Mouse (Mus musculus) testis, adult 2 months (tissue): ENCODE results near the gene Bdkrb1. TPM values are rescaled to one million over a fixed set of nuclear protein-coding genes. Genes with fewer than 3 reads are reported as not detected.

Source experiments
- H3K27ac ChIP-seq: fragments of 200-500 bp; 2 replicates; pipeline ENCODE4 v1.5.1; 2012; ENCODE audit warnings: low read depth, low read length; ENCODE audit not compliant: control insufficient read depth, insufficient read depth
- H3K27me3 ChIP-seq: fragments of 200-500 bp; 2 replicates; pipeline ENCODE4 v1.6.1; 2012; ENCODE audit warnings: mild to moderate bottlenecking, low read length, moderate library complexity; ENCODE audit not compliant: control insufficient read depth, insufficient read depth
- H3K36me3 ChIP-seq: fragments of 200-500 bp; 2 replicates; pipeline ENCODE4 v1.6.1; 2012; ENCODE audit warnings: mild to moderate bottlenecking, low read length; ENCODE audit not compliant: control insufficient read depth, insufficient read depth
- H3K4me1 ChIP-seq: fragments of 200-500 bp; 2 replicates; pipeline ENCODE4 v1.6.1; 2012; ENCODE audit warnings: low read length; ENCODE audit not compliant: control insufficient read depth, insufficient read depth
- H3K4me3 ChIP-seq: fragments of 200-500 bp; 2 replicates; pipeline ENCODE4 v1.5.1; 2012; ENCODE audit warnings: low read depth, mild to moderate bottlenecking, low read length, moderate library complexity, mixed read lengths; ENCODE audit not compliant: control insufficient read depth
- CTCF ChIP-seq: fragments of 200-500 bp; IDR thresholded peaks from 2 replicates; pipeline ENCODE4 v1.5.1; 2012; ENCODE audit warnings: low read depth, mild to moderate bottlenecking, inconsistent platforms, low read length, moderate library complexity; ENCODE audit not compliant: control insufficient read depth, insufficient read depth, insufficient replicate concordance
- POLR2A ChIP-seq: fragments of 200-500 bp; IDR thresholded peaks from 2 replicates; pipeline ENCODE4 v1.6.1; 2012; ENCODE audit warnings: low read depth, mild to moderate bottlenecking, inconsistent platforms, low read length, moderate library complexity; ENCODE audit not compliant: control insufficient read depth
- polyA plus RNA-seq: library from polyadenylated mRNA; depleted of rRNA; stranded (reverse); fragments of >200 nt; gene quantifications from 2 replicates; pipeline ENCODE4 v1.2.3, GENCODE M21; 2012; rRNA removed

Bdkrb1 gene
- polyA plus RNA-seq = 0.88 and 1.0 TPM in 2 replicates

DNA sequence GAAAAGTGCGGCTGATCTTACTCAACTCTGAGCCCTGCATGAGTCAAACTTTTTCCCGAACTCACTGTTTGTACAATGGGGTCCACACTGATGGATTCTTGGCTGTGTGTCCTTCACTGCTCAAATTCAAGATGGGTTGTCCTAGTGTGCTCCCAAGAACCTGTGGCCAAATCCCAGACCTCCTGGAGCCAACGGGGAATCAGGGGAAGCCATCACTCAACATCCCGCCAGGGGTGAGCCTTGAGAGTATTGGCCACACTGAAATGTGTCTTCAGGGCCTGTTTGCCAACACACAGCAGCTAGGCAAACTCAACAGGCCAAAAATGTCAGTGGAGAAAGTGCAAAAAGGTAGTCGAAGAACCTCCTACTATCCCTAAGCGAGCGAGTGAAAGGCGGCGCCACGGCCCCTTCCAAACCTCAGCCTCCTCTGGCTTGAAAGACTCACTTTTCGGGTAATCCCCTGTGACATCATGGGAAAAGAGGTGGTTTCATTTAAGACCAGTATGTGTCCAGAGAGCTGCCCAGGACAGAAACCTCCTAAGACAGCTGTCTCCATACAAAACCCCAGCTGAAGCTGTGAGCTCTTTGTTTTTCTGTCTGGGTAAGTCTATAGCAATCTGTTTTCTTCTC lies at the start of gene Bdkrb1:
Gene Bdkrb1 (plus strand): TSS at position 505 of the 630 bp plus-strand sequence.
- H3K27me3 ChIP-seq = no peaks in the 10 kb centered on the region
- TF ChIP-seq POLR2A (no peak), CTCF (no peak)
- H3K4me3 ChIP-seq = no peak within 1 kb of the TSS
- H3K36me3 ChIP-seq = no peaks in the 10 kb centered on the region
- H3K4me1 ChIP-seq = no peaks in the 10 kb centered on the region
- no peak within 1 kb of the TSS for H3K27ac ChIP-seq

- Histone ChIP-seq H3K36me3 (no peaks in the 10 kb centered on the region), H3K27me3 (no peaks in the 10 kb centered on the region), H3K4me1 (peaks cover 14% of the 10 kb centered on the region), H3K27ac (no peak overlapping the region), H3K4me3 (no peak overlapping the region)
- TF ChIP-seq POLR2A (no peak), CTCF (no peak)
Observed at GRCm38 (mm10) chr12:105554151-105554772, 48.6 kb upstream of the Bdkrb1 start.

DNA sequence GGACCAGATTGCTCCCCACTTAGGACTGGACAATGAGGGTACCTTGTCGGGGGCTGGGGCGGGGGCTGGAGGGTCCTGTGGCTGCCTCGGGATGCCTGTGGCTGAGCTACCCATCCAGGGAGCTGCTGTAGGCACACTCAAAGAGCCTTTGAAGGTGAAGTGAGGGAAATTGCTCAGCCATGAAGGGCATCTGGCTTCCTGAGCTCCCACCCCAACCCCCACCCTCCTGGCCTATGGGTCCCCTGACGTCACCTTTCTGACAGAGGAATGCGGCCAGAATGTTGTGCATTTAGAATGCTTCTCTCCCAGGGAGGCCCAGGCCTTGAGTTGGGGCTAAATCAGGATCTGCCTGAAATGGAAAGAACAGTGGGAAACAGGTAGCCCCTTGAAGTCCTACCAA lies 47.7 kb upstream of the Bdkrb1 start:
- no peak overlapping the region for H3K4me3 ChIP-seq
- TF ChIP-seq POLR2A (no peak), CTCF (no peak)
- H3K27ac ChIP-seq = no peak overlapping the region
- H3K36me3 ChIP-seq = no peaks in the 10 kb centered on the region
- H3K27me3 ChIP-seq = no peaks in the 10 kb centered on the region
- peaks cover 14% of the 10 kb centered on the region for H3K4me1 ChIP-seq

- H3K4me3 ChIP-seq = no peak overlapping the region
- H3K27ac ChIP-seq = no peak overlapping the region
- TF ChIP-seq POLR2A (no peak), CTCF (no peak)
- H3K4me1 ChIP-seq = peaks cover 14% of the 10 kb centered on the region
- no peaks in the 10 kb centered on the region for H3K36me3 ChIP-seq
- no peaks in the 10 kb centered on the region for H3K27me3 ChIP-seq
Observed at GRCm38 (mm10) chr12:105557250-105557925, 45.5 kb upstream of the Bdkrb1 start.

DNA sequence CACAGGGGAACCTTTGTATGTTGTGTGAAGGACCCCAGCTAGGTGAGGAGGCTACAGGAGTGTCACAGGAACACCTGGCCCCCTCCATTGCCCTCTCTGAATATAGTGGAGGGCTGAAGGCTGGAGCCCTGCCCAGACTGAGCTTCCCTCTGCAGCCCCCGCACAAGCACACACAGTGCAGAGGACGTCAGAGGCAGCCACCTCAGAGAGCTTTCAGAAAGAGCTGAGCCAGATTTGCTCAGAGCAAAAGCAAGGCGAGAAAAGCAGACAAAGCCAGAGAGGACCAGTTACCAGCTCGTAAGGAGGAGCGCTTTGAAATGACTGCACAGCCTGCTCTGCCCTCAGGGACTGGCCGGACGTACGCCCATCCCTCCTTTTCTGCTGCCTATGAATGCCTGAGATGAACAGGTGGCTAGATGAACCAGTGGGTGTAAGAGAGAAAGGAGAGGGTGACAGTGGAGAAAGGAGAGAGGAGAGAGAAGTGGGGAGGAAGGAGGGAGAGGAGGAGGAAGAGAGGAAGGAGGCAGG lies 41.8 kb upstream of the Bdkrb1 start:
- Histone ChIP-seq H3K4me3 (no peak overlapping the region), H3K4me1 (peaks cover 5% of the 10 kb centered on the region), H3K36me3 (no peaks in the 10 kb centered on the region), H3K27me3 (no peaks in the 10 kb centered on the region), H3K27ac (no peak overlapping the region)
- TF ChIP-seq CTCF = no peak
- no peak for TF ChIP-seq POLR2A

GRCm38 (mm10) chr12:105562056-105562820 lies 40.6 kb upstream of the Bdkrb1 start:
- H3K27me3 ChIP-seq = no peaks in the 10 kb centered on the region
- no peak overlapping the region for H3K4me3 ChIP-seq
- no peaks in the 10 kb centered on the region for H3K36me3 ChIP-seq
- H3K27ac ChIP-seq = no peak overlapping the region
- H3K4me1 ChIP-seq = peaks cover 5% of the 10 kb centered on the region
- no peak for TF ChIP-seq POLR2A
- no peak for TF ChIP-seq CTCF
